Mouse (Mus musculus): ENCODE measurements around the gene Prkca. TPM values are rescaled to one million over a fixed set of nuclear protein-coding genes. Genes with fewer than 3 reads are reported as not detected.

Prkca gene
- polyA plus RNA-seq, 1 experiment from 2014 or later = 8.6 TPM

- ATAC-seq (ENCODE audit: low FRiP score, low read depth) = peak; percentile 12; the same call in 1 of the 2 replicates
- Histone ChIP-seq H3K27ac (replicated peaks) (peak overlapping the region; percentile 51), H3K4me2 (no peak overlapping the region), H3K36me3 (no peaks in the 10 kb centered on the region), H3K4me1 (replicated peaks) (peaks cover 30% of the 10 kb centered on the region), H3K27me3 (no peaks in the 10 kb centered on the region), H3K9me3 (no peaks in the 10 kb centered on the region), H3K9ac (no peak overlapping the region), H3K4me3 (no peak overlapping the region)
- WGBS = 38% methylated on average over 12 of the region's 12 CpGs
These were observed 75.1 kb downstream of the Prkca start for GRCm38 (mm10) chr11:108268421-108269322.

GRCm38 (mm10) chr11:108267825-108268224 is 75.9 kb downstream of the Prkca start:
- 55% methylated on average over 7 of the region's 7 CpGs for WGBS

GRCm38 (mm10) chr11:108267066-108267465 is 76.7 kb downstream of the Prkca start:
- H3K9ac ChIP-seq = no peak overlapping the region
- peaks cover 30% of the 10 kb centered on the region for H3K4me1 ChIP-seq (replicated peaks)
- no peaks in the 10 kb centered on the region for H3K36me3 ChIP-seq
- no peak overlapping the region for H3K4me3 ChIP-seq
- no peak for ATAC-seq (ENCODE audit: low FRiP score, low read depth)
- WGBS = 92% methylated on average over 3 of the region's 3 CpGs
- H3K27ac ChIP-seq (replicated peaks) = no peak overlapping the region
- H3K4me2 ChIP-seq = no peak overlapping the region
- no peaks in the 10 kb centered on the region for H3K27me3 ChIP-seq
- H3K9me3 ChIP-seq = no peaks in the 10 kb centered on the region

More at GRCm38 (mm10) chr11:108267825-108268224, 75.9 kb downstream of the Prkca start:
- H3K27ac ChIP-seq (replicated peaks) = no peak overlapping the region
- no peak overlapping the region for H3K4me3 ChIP-seq
- H3K9ac ChIP-seq = no peak overlapping the region
- no peaks in the 10 kb centered on the region for H3K36me3 ChIP-seq
- no peak overlapping the region for H3K4me2 ChIP-seq
- no peak for ATAC-seq (ENCODE audit: low FRiP score, low read depth)
- no peaks in the 10 kb centered on the region for H3K27me3 ChIP-seq
- no peaks in the 10 kb centered on the region for H3K9me3 ChIP-seq
- H3K4me1 ChIP-seq (replicated peaks) = peaks cover 30% of the 10 kb centered on the region

GRCm38 (mm10) chr11:108263868-108264267 is 79.9 kb downstream of the Prkca start:
- H3K9ac ChIP-seq = no peak overlapping the region
- no peaks in the 10 kb centered on the region for H3K36me3 ChIP-seq
- H3K27ac ChIP-seq (replicated peaks) = no peak overlapping the region
- no peak overlapping the region for H3K4me2 ChIP-seq
- no peaks in the 10 kb centered on the region for H3K27me3 ChIP-seq
- H3K4me1 ChIP-seq (replicated peaks) = peaks cover 40% of the 10 kb centered on the region
- no peak for ATAC-seq (ENCODE audit: low FRiP score, low read depth)
- 83% methylated on average over 1 of the region's 1 CpGs for WGBS
- no peak overlapping the region for H3K4me3 ChIP-seq
- no peaks in the 10 kb centered on the region for H3K9me3 ChIP-seq

GRCm38 (mm10) chr11:108263406-108263805 is 80.3 kb downstream of the Prkca start:
- Histone ChIP-seq H3K4me3 (no peak overlapping the region), H3K9me3 (no peaks in the 10 kb centered on the region), H3K27ac (replicated peaks) (no peak overlapping the region), H3K4me1 (replicated peaks) (peaks cover 40% of the 10 kb centered on the region), H3K9ac (no peak overlapping the region), H3K36me3 (no peaks in the 10 kb centered on the region), H3K27me3 (no peaks in the 10 kb centered on the region), H3K4me2 (no peak overlapping the region)
- no peak for ATAC-seq (ENCODE audit: low FRiP score, low read depth)
- WGBS = 70% methylated on average over 3 of the region's 3 CpGs

- 37% methylated on average over 7 of the region's 7 CpGs for WGBS
- no peak for ATAC-seq (ENCODE audit: low FRiP score, low read depth)
- Histone ChIP-seq H3K36me3 (no peaks in the 10 kb centered on the region), H3K9me3 (no peaks in the 10 kb centered on the region), H3K9ac (no peak overlapping the region), H3K4me1 (replicated peaks) (peaks cover 31% of the 10 kb centered on the region), H3K4me2 (no peak overlapping the region), H3K27me3 (no peaks in the 10 kb centered on the region), H3K27ac (replicated peaks) (no peak overlapping the region), H3K4me3 (no peak overlapping the region)
These were observed 82.0 kb downstream of the Prkca start for GRCm38 (mm10) chr11:108261751-108262160.

GRCm38 (mm10) chr11:108260775-108261517 is 82.8 kb downstream of the Prkca start:
- no peaks in the 10 kb centered on the region for H3K36me3 ChIP-seq
- no peak overlapping the region for H3K4me3 ChIP-seq
- peaks cover 31% of the 10 kb centered on the region for H3K4me1 ChIP-seq (replicated peaks)
- H3K27me3 ChIP-seq = no peaks in the 10 kb centered on the region
- no peak overlapping the region for H3K9ac ChIP-seq
- 72% methylated on average over 6 of the region's 6 CpGs for WGBS
- no peak overlapping the region for H3K27ac ChIP-seq (replicated peaks)
- no peaks in the 10 kb centered on the region for H3K9me3 ChIP-seq
- ATAC-seq (ENCODE audit: low FRiP score, low read depth) = no peak
- no peak overlapping the region for H3K4me2 ChIP-seq

GRCm38 (mm10) chr11:108259391-108259790 is 84.3 kb downstream of the Prkca start:
- no peak overlapping the region for H3K4me2 ChIP-seq
- 69% methylated on average over 4 of the region's 4 CpGs for WGBS
- no peaks in the 10 kb centered on the region for H3K27me3 ChIP-seq
- H3K4me1 ChIP-seq (replicated peaks) = peaks cover 31% of the 10 kb centered on the region
- H3K36me3 ChIP-seq = no peaks in the 10 kb centered on the region
- H3K9me3 ChIP-seq = no peaks in the 10 kb centered on the region
- H3K9ac ChIP-seq = no peak overlapping the region
- no peak overlapping the region for H3K4me3 ChIP-seq
- ATAC-seq (ENCODE audit: low FRiP score, low read depth) = peak; percentile 42; the same call in 1 of the 2 replicates
- H3K27ac ChIP-seq (replicated peaks) = peak overlapping the region; percentile 49

- peaks cover 31% of the 10 kb centered on the region for H3K4me1 ChIP-seq (replicated peaks)
- no peaks in the 10 kb centered on the region for H3K36me3 ChIP-seq
- peak overlapping the region; percentile 49 for H3K27ac ChIP-seq (replicated peaks)
- no peaks in the 10 kb centered on the region for H3K9me3 ChIP-seq
- no peaks in the 10 kb centered on the region for H3K27me3 ChIP-seq
- no peak overlapping the region for H3K9ac ChIP-seq
- 57% methylated on average over 5 of the region's 5 CpGs for WGBS
- no peak for ATAC-seq (ENCODE audit: low FRiP score, low read depth)
- H3K4me2 ChIP-seq = no peak overlapping the region
- no peak overlapping the region for H3K4me3 ChIP-seq
These were observed 84.9 kb downstream of the Prkca start for GRCm38 (mm10) chr11:108258811-108259266.

- no peaks in the 10 kb centered on the region for H3K36me3 ChIP-seq
- WGBS = 68% methylated on average over 8 of the region's 8 CpGs
- H3K9me3 ChIP-seq = no peaks in the 10 kb centered on the region
- no peak overlapping the region for H3K4me2 ChIP-seq
- no peak overlapping the region for H3K9ac ChIP-seq
- no peak overlapping the region for H3K27ac ChIP-seq (replicated peaks)
- ATAC-seq (ENCODE audit: low FRiP score, low read depth) = no peak
- H3K27me3 ChIP-seq = no peaks in the 10 kb centered on the region
- H3K4me3 ChIP-seq = no peak overlapping the region
- H3K4me1 ChIP-seq (replicated peaks) = peaks cover 31% of the 10 kb centered on the region
These were observed 85.8 kb downstream of the Prkca start for GRCm38 (mm10) chr11:108257921-108258320.

GRCm38 (mm10) chr11:108254681-108255080 is 89.0 kb downstream of the Prkca start:
- H3K4me1 ChIP-seq (replicated peaks) = peaks cover 18% of the 10 kb centered on the region
- ATAC-seq (ENCODE audit: low FRiP score, low read depth) = no peak
- H3K9me3 ChIP-seq = no peaks in the 10 kb centered on the region
- H3K27me3 ChIP-seq = no peaks in the 10 kb centered on the region
- no peak overlapping the region for H3K4me3 ChIP-seq
- 78% methylated on average over 5 of the region's 5 CpGs for WGBS
- no peak overlapping the region for H3K27ac ChIP-seq (replicated peaks)
- H3K4me2 ChIP-seq = no peak overlapping the region
- no peaks in the 10 kb centered on the region for H3K36me3 ChIP-seq
- H3K9ac ChIP-seq = no peak overlapping the region
